Mouse (Mus musculus): Measurements from ENCODE around the gene Shisal1. TPM values are rescaled to one million over a fixed set of nuclear protein-coding genes. Genes with fewer than 3 reads are reported as not detected.

Gene Shisal1
- polyA plus RNA-seq, 1 experiment, result 13.5 TPM

- TF ChIP-seq CTCF (IDR thresholded peaks at IDR 0.05; ENCODE audit: borderline replicate concordance, insufficient read depth, low read depth, low read length) (no peak), POLR2A (IDR thresholded peaks at IDR 0.05; ENCODE audit: borderline replicate concordance, insufficient read depth, low read length) (no peak)
- H3K4me3 ChIP-seq (replicated peaks; ENCODE audit: insufficient read depth, low read depth, low read length), result no peak overlapping the region
- no peak for DNase-seq
- H3K4me1 ChIP-seq (ENCODE audit: control insufficient read depth, insufficient read depth, low read length), result no peaks in the 10 kb centered on the region; the same call in 1 of the 2 replicates
- H3K27ac ChIP-seq (ENCODE audit: insufficient read depth, low read length), result no peak overlapping the region
- 46% methylated on average over 5 of the region's 5 CpGs for WGBS
- H3K27me3 ChIP-seq (ENCODE audit: control insufficient read depth, insufficient read depth, low read length), result no peaks in the 10 kb centered on the region
Measured at GRCm38 (mm10) chr15:84392840-84393239, 54.1 kb downstream of the Shisal1 start.

- WGBS, result 72% methylated on average over 4 of the region's 4 CpGs
- no peaks in the 10 kb centered on the region for H3K27me3 ChIP-seq (ENCODE audit: control insufficient read depth, insufficient read depth, low read length)
- TF ChIP-seq CTCF (IDR thresholded peaks at IDR 0.05; ENCODE audit: borderline replicate concordance, insufficient read depth, low read depth, low read length) (no peak), POLR2A (IDR thresholded peaks at IDR 0.05; ENCODE audit: borderline replicate concordance, insufficient read depth, low read length) (no peak)
Measured at GRCm38 (mm10) chr15:84392131-84392530, 54.8 kb downstream of the Shisal1 start.

GRCm38 (mm10) chr15:84388698-84389131 lies 58.2 kb downstream of the Shisal1 start:
- TF ChIP-seq CTCF (IDR thresholded peaks at IDR 0.05; ENCODE audit: borderline replicate concordance, insufficient read depth, low read depth, low read length) (no peak), POLR2A (IDR thresholded peaks at IDR 0.05; ENCODE audit: borderline replicate concordance, insufficient read depth, low read length) (no peak)
- no peak overlapping the region for H3K27ac ChIP-seq (ENCODE audit: insufficient read depth, low read length)
- 90% methylated on average over 8 of the region's 8 CpGs for whole genome bisulfite sequencing
- H3K4me1 ChIP-seq (ENCODE audit: control insufficient read depth, insufficient read depth, low read length), result no peaks in the 10 kb centered on the region; the same call in 1 of the 2 replicates
- H3K27me3 ChIP-seq (ENCODE audit: control insufficient read depth, insufficient read depth, low read length), result no peaks in the 10 kb centered on the region
- no peak for DNase-seq
- no peak overlapping the region for H3K4me3 ChIP-seq (replicated peaks; ENCODE audit: insufficient read depth, low read depth, low read length)

More at GRCm38 (mm10) chr15:84392131-84392530, 54.8 kb downstream of the Shisal1 start:
- Histone ChIP-seq H3K4me1 (ENCODE audit: control insufficient read depth, insufficient read depth, low read length) (no peaks in the 10 kb centered on the region; the same call in 1 of the 2 replicates), H3K27ac (ENCODE audit: insufficient read depth, low read length) (no peak overlapping the region), H3K4me3 (replicated peaks; ENCODE audit: insufficient read depth, low read depth, low read length) (no peak overlapping the region)
- DNase-seq, result no peak

- Histone ChIP-seq H3K27ac (ENCODE audit: insufficient read depth, low read length) (no peak overlapping the region), H3K27me3 (ENCODE audit: control insufficient read depth, insufficient read depth, low read length) (no peaks in the 10 kb centered on the region), H3K4me3 (replicated peaks; ENCODE audit: insufficient read depth, low read depth, low read length) (no peak overlapping the region), H3K4me1 (ENCODE audit: control insufficient read depth, insufficient read depth, low read length) (no peaks in the 10 kb centered on the region; the same call in 1 of the 2 replicates)
- WGBS, result 89% methylated on average over 8 of the region's 8 CpGs
- no peak for DNase-seq
- TF ChIP-seq POLR2A (IDR thresholded peaks at IDR 0.05; ENCODE audit: borderline replicate concordance, insufficient read depth, low read length) (no peak), CTCF (IDR thresholded peaks at IDR 0.05; ENCODE audit: borderline replicate concordance, insufficient read depth, low read depth, low read length) (no peak)
Measured at GRCm38 (mm10) chr15:84385995-84386565, 60.8 kb downstream of the Shisal1 start.

- no peaks in the 10 kb centered on the region for H3K27me3 ChIP-seq (ENCODE audit: control insufficient read depth, insufficient read depth, low read length)
- no peaks in the 10 kb centered on the region for H3K4me1 ChIP-seq (ENCODE audit: control insufficient read depth, insufficient read depth, low read length)
- no peak for TF ChIP-seq CTCF (IDR thresholded peaks at IDR 0.05; ENCODE audit: borderline replicate concordance, insufficient read depth, low read depth, low read length)
- no peak for DNase-seq
- no peak overlapping the region for H3K27ac ChIP-seq (ENCODE audit: insufficient read depth, low read length)
- 93% methylated on average over 9 of the region's 9 CpGs for WGBS
- H3K4me3 ChIP-seq (replicated peaks; ENCODE audit: insufficient read depth, low read depth, low read length), result no peak overlapping the region
Measured at GRCm38 (mm10) chr15:84384066-84384465, 62.8 kb downstream of the Shisal1 start.

GRCm38 (mm10) chr15:84380181-84380580 lies 66.7 kb downstream of the Shisal1 start:
- H3K27me3 ChIP-seq (ENCODE audit: control insufficient read depth, insufficient read depth, low read length), result no peaks in the 10 kb centered on the region
- TF ChIP-seq POLR2A (IDR thresholded peaks at IDR 0.05; ENCODE audit: borderline replicate concordance, insufficient read depth, low read length) (no peak), CTCF (IDR thresholded peaks at IDR 0.05; ENCODE audit: borderline replicate concordance, insufficient read depth, low read depth, low read length) (no peak)
- no peaks in the 10 kb centered on the region for H3K4me1 ChIP-seq (ENCODE audit: control insufficient read depth, insufficient read depth, low read length)
- no peak overlapping the region for H3K4me3 ChIP-seq (replicated peaks; ENCODE audit: insufficient read depth, low read depth, low read length)
- WGBS, result 79% methylated on average over 10 of the region's 10 CpGs
- H3K27ac ChIP-seq (ENCODE audit: insufficient read depth, low read length), result no peak overlapping the region
- DNase-seq, result no peak

GRCm38 (mm10) chr15:84378734-84379133 lies 68.2 kb downstream of the Shisal1 start:
- DNase-seq, result no peak
- H3K27ac ChIP-seq (ENCODE audit: insufficient read depth, low read length), result no peak overlapping the region
- no peak overlapping the region for H3K4me3 ChIP-seq (replicated peaks; ENCODE audit: insufficient read depth, low read depth, low read length)
- WGBS, result 89% methylated on average over 9 of the region's 9 CpGs
- H3K4me1 ChIP-seq (ENCODE audit: control insufficient read depth, insufficient read depth, low read length), result no peaks in the 10 kb centered on the region
- no peaks in the 10 kb centered on the region for H3K27me3 ChIP-seq (ENCODE audit: control insufficient read depth, insufficient read depth, low read length)
- TF ChIP-seq CTCF (IDR thresholded peaks at IDR 0.05; ENCODE audit: borderline replicate concordance, insufficient read depth, low read depth, low read length) (no peak), POLR2A (IDR thresholded peaks at IDR 0.05; ENCODE audit: borderline replicate concordance, insufficient read depth, low read length) (no peak)

- no peak for DNase-seq
- no peak for TF ChIP-seq POLR2A (IDR thresholded peaks at IDR 0.05; ENCODE audit: borderline replicate concordance, insufficient read depth, low read length)
- 77% methylated on average over 5 of the region's 5 CpGs for WGBS
- Histone ChIP-seq H3K27ac (ENCODE audit: insufficient read depth, low read length) (no peak overlapping the region), H3K4me1 (ENCODE audit: control insufficient read depth, insufficient read depth, low read length) (no peaks in the 10 kb centered on the region), H3K4me3 (replicated peaks; ENCODE audit: insufficient read depth, low read depth, low read length) (no peak overlapping the region), H3K27me3 (ENCODE audit: control insufficient read depth, insufficient read depth, low read length) (no peaks in the 10 kb centered on the region)
Measured at GRCm38 (mm10) chr15:84372801-84373200, 74.1 kb downstream of the Shisal1 start.

Data from cerebellum, adult 2 months (tissue).